Mouse (Mus musculus) liver, postnatal 0 days (tissue): ENCODE measurements at regions not wholly inside any gene's neighbourhood (a gene's known extent, or its start where the extent isn't known, plus 50 kb on each side); places are given as distances from the start of the nearest gene placed in this dataset.

Source experiments
- ATAC-seq: fragments of 200-750 bp; cut with Nextera tagmentation; 2 replicates; pipeline ENCODE4 v1.8.0; 2017; ENCODE audit warnings: mild to moderate bottlenecking, moderate library complexity
- DNase-seq: peaks from one replicate; pipeline ENCODE4 v3.0.0-alpha.2; 2016
- H3K27ac ChIP-seq: fragments of 300-500 bp; sonication (generic); 2 replicates; pipeline ENCODE4 v1.5.1; 2014; ENCODE audit warnings: antibody characterized with exemption, moderate library complexity, mild to moderate bottlenecking, low read depth
- H3K27me3 ChIP-seq: fragments of 300-500 bp; sonication (generic); 2 replicates; pipeline ENCODE4 v1.6.1; 2014; ENCODE audit warnings: low read length, control low read depth, mixed read lengths; ENCODE audit not compliant: insufficient read depth
- H3K36me3 ChIP-seq: fragments of 300-500 bp; sonication (generic); replicated peaks from 2 replicates; pipeline ENCODE4 v1.6.1; 2014; ENCODE audit warnings: mild to moderate bottlenecking, control low read depth, low read length, moderate library complexity, mixed read lengths; ENCODE audit not compliant: insufficient read depth
- H3K4me1 ChIP-seq: fragments of 300-500 bp; sonication (generic); 2 replicates; pipeline ENCODE4 v1.6.1; 2014; ENCODE audit warnings: antibody characterized with exemption, mild to moderate bottlenecking, control low read depth; ENCODE audit not compliant: insufficient read depth
- H3K4me2 ChIP-seq: fragments of 300-500 bp; sonication (generic); 2 replicates; pipeline ENCODE4 v1.6.1; 2014; ENCODE audit warnings: low read depth, mild to moderate bottlenecking, low read length, moderate library complexity, mixed read lengths
- H3K4me3 ChIP-seq: fragments of 300-500 bp; sonication (generic); 2 replicates; pipeline ENCODE4 v1.5.1; 2014; ENCODE audit warnings: low read depth, low read length
- H3K9ac ChIP-seq: fragments of 300-500 bp; sonication (generic); replicated peaks from 2 replicates; pipeline ENCODE4 v1.6.1; 2014; ENCODE audit warnings: mild to moderate bottlenecking, moderate library complexity
- H3K9me3 ChIP-seq: fragments of 300-500 bp; sonication (generic); 2 replicates; pipeline ENCODE4 v1.6.1; 2016; ENCODE audit warnings: mild to moderate bottlenecking, control low read depth, low read length, mixed read lengths
- CTCF ChIP-seq: sonication (generic); IDR thresholded peaks from 2 replicates; pipeline ENCODE4 v1.5.1; 2016; ENCODE audit warnings: antibody characterized with exemption, low read depth
- EP300 ChIP-seq: IDR thresholded peaks from 2 replicates; pipeline ENCODE4 v1.6.1; 2016; ENCODE audit warnings: antibody characterized with exemption, low read depth, mild to moderate bottlenecking
- WGBS: fragments of 180-500 bp; shearing (Covaris S2); extraction: QIAGEN DNeasy Blood & Tissue Kit; methylation state at CpG from one replicate; pipeline ENCODE4 v1.1.7; 2014; ENCODE audit not compliant: insufficient replicate concordance; 5-methylcytosine and 5-hydroxymethylcytosine counted together

- H3K4me2 ChIP-seq: no peak overlapping the region
- H3K9me3 ChIP-seq: no peaks in the 10 kb centered on the region
- DNase-seq: no peak
- H3K4me1 ChIP-seq: 0 out of 2 replicates have a peak, but pooled peaks cover 3% of the 10 kb centered on the region
- H3K36me3 ChIP-seq: no peaks in the 10 kb centered on the region
- H3K27ac ChIP-seq: no peak overlapping the region
- WGBS: 85% methylated on average over 8 of the region's 8 CpGs
- ATAC-seq: no peak
- H3K4me3 ChIP-seq: no peak overlapping the region
- peaks cover 11% of the 10 kb centered on the region for H3K27me3 ChIP-seq
- TF ChIP-seq EP300: no peak
- TF ChIP-seq CTCF: no peak
- H3K9ac ChIP-seq: no peak overlapping the region
These were observed 220.3 kb upstream of the Nfe2l3 start for GRCm38 (mm10) chr6:51212216-51212615.

- WGBS: 65% methylated on average over 10 of the region's 10 CpGs
- no peak overlapping the region for H3K27ac ChIP-seq
- ATAC-seq: no peak
- no peak overlapping the region for H3K4me2 ChIP-seq
- H3K9ac ChIP-seq: no peak overlapping the region
- no peak for DNase-seq
- H3K36me3 ChIP-seq: no peaks in the 10 kb centered on the region
- 0 out of 2 replicates have a peak, but pooled peaks cover 3% of the 10 kb centered on the region for H3K4me1 ChIP-seq
- no peaks in the 10 kb centered on the region for H3K9me3 ChIP-seq
- no peak overlapping the region for H3K4me3 ChIP-seq
- H3K27me3 ChIP-seq: no peaks in the 10 kb centered on the region
- TF ChIP-seq EP300 (no peak), CTCF (no peak)
These were observed 217.1 kb upstream of the Nfe2l3 start for GRCm38 (mm10) chr6:51215371-51215770.

DNA sequence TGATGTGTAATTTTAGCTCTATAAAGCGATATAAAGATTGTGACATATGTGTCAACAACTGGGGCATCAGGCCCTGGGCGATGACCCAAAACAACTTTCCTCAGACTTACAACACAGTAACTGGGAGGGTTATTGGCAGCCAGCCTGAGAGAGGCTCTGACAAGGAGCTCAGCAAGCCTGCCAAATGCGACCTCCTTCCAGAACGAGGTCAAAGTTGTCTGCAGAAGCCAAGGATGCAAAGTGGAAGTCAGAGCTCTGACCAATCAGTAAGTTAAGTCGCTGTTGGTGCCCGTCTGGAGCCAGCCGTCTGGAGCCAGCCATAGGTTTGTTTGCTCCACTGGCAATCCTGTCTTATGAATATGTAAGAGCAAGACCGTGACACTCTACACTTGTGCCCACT, 216.0 kb upstream of the Nfe2l3 start:
- Histone ChIP-seq H3K4me2 (no peak overlapping the region), H3K9ac (no peak overlapping the region), H3K27ac (no peak overlapping the region), H3K4me1 (0 out of 2 replicates have a peak, but pooled peaks cover 3% of the 10 kb centered on the region), H3K4me3 (no peak overlapping the region), H3K9me3 (no peaks in the 10 kb centered on the region), H3K27me3 (no peaks in the 10 kb centered on the region), H3K36me3 (no peaks in the 10 kb centered on the region)
- TF ChIP-seq CTCF: no peak
- TF ChIP-seq EP300: 0 out of 2 replicates have a peak, but pooled peaks have one; percentile 2
- DNase-seq: peak; percentile 73
- 53% methylated on average over 8 of the region's 8 CpGs for WGBS
- ATAC-seq: peak; percentile 88

- no peak overlapping the region for H3K4me2 ChIP-seq
- H3K9ac ChIP-seq: no peak overlapping the region
- no peak overlapping the region for H3K27ac ChIP-seq
- ATAC-seq (no peak), DNase-seq (no peak)
- H3K9me3 ChIP-seq: no peaks in the 10 kb centered on the region
- WGBS: 83% methylated on average over 12 of the region's 12 CpGs
- no peaks in the 10 kb centered on the region for H3K36me3 ChIP-seq
- 0 out of 2 replicates have a peak, but pooled peaks cover 3% of the 10 kb centered on the region for H3K4me1 ChIP-seq
- H3K27me3 ChIP-seq: no peaks in the 10 kb centered on the region
- H3K4me3 ChIP-seq: no peak overlapping the region
- TF ChIP-seq EP300 (no peak), CTCF (no peak)
These were observed 212.8 kb upstream of the Nfe2l3 start for GRCm38 (mm10) chr6:51219691-51220090.

- no peak for DNase-seq
- no peaks in the 10 kb centered on the region for H3K9me3 ChIP-seq
- H3K27ac ChIP-seq: no peak overlapping the region
- WGBS: 39% methylated on average over 4 of the region's 4 CpGs
- H3K9ac ChIP-seq: no peak overlapping the region
- H3K4me2 ChIP-seq: no peak overlapping the region
- no peaks in the 10 kb centered on the region for H3K36me3 ChIP-seq
- no peaks in the 10 kb centered on the region for H3K4me1 ChIP-seq
- H3K27me3 ChIP-seq: no peaks in the 10 kb centered on the region
- no peak for ATAC-seq
- H3K4me3 ChIP-seq: no peak overlapping the region
- TF ChIP-seq EP300 (no peak), CTCF (no peak)
These were observed 211.7 kb upstream of the Nfe2l3 start for GRCm38 (mm10) chr6:51220778-51221177.

DNA sequence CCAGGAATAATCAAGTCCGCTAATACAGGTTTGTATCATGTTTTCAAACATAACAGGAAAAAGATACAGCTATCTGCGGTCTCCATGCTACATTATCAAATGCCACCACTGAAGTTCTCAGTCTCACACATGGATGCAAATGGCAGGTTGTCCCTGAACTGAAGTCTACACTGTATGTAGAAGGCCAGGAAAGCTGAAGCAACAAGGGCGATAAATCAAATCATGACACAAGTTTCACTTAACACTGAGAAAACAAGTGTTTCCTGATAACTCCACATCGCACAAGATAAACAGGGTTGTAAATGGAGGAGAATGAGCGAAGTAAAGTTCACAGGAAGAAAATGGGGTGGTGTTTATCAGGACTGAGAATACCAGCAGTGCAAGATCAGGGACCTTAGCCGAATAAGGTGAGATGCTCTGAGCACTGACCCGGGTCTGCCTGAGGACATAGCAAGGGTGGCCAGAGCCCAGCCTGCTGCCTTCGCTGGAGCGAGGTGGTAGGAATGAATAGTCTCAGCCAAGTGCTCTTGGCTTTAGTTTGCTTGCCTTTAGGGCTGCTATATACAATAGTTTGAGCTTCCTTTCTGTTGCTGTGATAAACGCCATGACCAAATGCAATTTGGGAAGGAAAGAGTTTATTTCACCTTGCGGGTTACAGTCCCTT, 196.3 kb upstream of the Nfe2l3 start:
- Histone ChIP-seq H3K9me3 (peaks cover 3% of the 10 kb centered on the region; the same call in 1 of the 2 replicates), H3K4me1 (no peaks in the 10 kb centered on the region), H3K4me3 (no peak overlapping the region), H3K27me3 (0 out of 2 replicates have a peak, but pooled peaks cover 3% of the 10 kb centered on the region), H3K27ac (no peak overlapping the region), H3K36me3 (no peaks in the 10 kb centered on the region), H3K4me2 (no peak overlapping the region), H3K9ac (no peak overlapping the region)
- WGBS: 53% methylated on average over 11 of the region's 11 CpGs
- TF ChIP-seq CTCF: no peak
- TF ChIP-seq EP300: no peak
- DNase-seq (no peak), ATAC-seq (no peak)
